Mouse (Mus musculus): ENCODE measurements around the gene Lca5.

The Lca5 gene

DNA sequence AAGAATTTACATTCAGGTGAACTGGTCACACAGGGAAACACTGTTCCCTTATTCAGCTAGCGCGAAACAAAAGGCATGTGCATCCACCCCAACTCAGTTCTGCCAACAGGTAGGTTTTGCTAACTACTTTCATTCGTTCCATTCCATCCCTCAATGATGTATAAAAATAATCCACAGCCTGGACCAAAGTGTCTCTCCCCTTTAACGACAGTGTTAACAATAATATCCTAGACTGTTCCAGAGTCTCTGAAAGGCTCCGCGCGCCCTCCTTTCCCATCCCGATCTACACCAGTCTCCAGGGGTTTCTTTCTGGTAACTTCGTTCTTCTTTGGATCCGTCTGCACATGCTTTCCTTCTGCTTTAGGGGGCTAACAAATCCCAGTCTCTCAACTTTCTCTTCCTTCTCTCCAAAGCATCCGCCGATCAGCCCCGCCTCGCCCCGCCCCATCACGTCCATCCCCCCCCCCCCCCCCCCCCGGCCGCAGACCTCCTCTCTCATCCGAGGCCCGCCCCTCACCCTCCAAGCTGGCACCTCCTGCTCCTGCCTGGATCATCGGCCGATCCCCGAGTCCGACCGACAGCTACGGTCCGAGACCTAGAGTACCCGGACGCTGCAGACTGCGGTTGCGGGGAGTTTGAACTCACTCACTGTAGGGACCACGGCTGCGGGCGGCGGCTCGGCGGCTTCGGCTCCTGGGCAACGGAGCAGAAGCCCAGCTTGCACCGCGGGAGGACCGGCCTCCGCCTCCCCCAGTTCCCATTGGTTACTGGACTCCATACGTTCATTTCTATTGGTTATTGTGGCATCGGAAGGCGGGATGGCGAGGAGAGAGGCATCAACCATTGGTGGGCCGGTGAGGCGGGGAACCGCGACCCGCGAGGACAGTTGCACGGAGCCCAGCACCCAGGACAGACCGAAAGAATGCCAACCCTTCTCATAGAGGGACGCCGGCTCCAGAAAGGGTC lies at the start of gene Lca5:
TSS of gene Lca5 (minus strand) at position 736 of the 966 bp plus-strand sequence.
- peak; percentile 95 for DNase-seq

DNA sequence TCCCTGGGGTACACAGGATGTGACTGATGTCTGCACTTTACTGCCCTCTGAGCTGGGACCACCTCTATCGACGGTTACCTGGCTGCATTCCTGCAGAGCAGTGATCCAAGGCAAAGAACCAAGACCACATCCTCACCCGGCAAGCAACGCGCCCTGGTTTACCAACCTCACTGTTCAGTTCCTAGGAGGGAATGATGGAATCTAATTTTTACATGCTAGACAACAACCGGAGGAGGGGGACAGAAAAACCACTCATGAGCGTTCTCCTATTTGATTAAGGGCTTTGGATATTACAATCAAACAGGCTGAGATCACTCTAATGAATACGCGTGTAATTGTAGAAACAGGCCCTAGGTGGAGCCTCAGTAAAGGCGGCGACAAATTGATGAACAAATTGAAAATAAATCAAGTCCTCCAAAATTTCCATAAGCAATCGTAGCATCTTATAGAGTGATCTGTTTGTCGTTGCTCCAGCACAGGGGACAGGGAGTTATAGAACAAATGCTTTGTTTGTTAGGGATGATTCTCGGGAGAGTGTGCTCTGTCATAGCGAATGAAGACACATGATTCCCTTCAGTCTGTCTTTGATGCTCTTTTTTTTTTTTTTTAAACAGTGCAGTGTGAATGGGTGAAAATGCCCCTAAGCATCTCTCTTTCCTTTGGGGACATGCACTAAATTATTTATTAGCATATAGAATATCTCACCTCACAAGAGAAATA lies 47.7 kb upstream of the Lca5 start:
- DNase-seq, result peak in 1 of 2 experiments; percentile 11

- DNase-seq, result no peak
Observed at GRCm38 (mm10) chr9:83487771-83488470, 47.0 kb upstream of the Lca5 start.

DNA sequence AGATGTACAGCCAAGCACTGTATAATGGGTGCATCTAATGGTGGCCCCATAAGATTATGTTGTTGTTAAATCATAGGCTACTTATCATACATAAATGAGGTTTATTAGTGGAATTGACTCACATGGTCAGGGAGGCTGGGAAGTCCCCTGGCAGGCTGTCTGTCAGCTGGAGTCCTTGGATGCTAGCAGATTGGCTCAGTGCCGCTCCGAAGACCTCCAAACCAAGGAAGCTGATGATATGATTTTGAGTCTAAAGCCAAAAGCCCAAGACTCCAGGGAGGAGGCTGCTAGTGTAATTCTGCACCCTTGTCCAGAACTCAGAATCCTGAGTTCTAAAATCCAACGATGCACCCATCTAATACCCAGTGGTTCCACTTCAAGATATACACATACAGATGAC lies 45.0 kb upstream of the Lca5 start:
- DNase-seq, result no peak

GRCm38 (mm10) chr9:83485357-83485756 lies 44.4 kb upstream of the Lca5 start:
- no peak for DNase-seq

DNA sequence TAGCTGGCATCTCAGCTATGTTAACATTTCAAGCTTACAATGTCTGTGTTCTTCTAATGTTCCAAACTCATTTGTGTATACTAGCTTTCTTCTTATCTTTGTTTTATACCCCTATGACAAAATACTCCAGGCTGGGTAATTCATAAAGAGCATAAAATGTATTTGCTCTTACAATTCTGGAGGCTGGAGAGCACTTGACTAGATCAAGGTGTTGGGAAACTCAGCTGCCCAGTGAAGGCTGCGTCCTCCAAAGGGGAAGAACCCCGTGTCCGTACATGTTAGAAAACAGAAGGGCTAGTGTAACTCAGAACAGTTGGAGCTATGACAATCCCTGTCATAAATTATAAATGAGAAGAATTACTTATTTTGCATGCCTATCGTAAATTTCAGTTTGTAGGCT lies 42.5 kb upstream of the Lca5 start:
- no peak for DNase-seq

- DNase-seq, result no peak
Observed at GRCm38 (mm10) chr9:83482176-83482949, 41.4 kb upstream of the Lca5 start.

DNA sequence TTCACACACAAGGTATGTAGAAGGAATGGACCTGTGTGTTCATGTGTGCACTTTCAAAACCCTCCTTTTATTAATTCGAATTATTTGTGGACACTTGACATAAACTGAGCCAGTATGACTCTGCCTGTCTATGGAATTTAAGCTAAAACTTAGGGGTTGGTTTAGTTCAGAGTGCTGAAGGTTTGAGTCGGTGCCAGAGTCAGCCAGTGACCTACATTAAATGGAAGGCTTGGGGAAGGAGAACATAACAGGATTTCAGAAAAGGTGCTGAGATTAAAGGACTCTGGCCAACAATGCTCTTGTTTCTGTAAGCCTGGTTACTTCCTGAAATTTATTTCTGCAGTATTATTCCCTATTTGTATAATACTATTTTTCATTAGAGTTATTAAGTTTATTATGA lies 28.9 kb upstream of the Lca5 start:
- DNase-seq, result no peak

- DNase-seq, result peak; percentile 52 to 57
Observed at GRCm38 (mm10) chr9:83447771-83448170, 6.8 kb upstream of the Lca5 start.

DNA sequence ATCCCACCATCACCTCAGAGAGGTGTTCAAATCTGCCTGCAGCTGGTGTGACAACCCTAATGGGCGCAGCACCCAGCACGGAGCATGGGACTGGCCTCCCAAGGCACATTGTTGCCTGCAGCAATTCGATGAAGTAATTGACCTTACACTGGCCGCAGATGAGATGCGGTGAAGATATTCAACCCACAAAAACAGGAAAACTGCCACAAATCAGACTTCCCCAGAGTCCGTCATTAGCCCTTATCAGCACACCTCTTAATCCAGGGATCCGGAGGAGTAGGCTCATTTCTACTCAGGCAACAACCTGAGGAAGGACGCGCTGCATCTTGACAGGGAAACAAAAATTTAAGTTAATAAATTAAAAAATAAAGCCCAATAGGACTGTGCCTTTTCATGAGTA lies 6.2 kb upstream of the Lca5 start:
- no peak for DNase-seq

DNA sequence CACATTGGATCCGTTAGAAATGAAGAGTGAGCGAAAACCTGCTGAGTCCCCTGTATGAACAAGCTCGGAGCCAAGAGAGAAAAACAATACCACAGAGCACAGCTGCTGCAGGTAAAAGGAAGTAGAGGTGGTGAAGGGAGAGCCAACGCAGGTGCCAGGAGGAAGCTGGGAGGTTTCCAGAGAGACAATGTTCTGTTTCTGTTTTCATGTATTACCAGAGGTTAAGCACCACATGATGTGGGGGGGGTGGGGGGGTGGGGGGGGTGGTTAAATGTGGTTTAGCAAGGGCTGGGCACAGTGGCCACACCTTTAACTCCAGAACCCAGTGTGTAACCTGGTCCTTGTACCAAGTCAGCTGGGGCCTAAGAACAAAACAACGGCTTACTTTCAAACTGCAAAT lies 3.3 kb downstream of the Lca5 start:
- DNase-seq, result no peak

DNA sequence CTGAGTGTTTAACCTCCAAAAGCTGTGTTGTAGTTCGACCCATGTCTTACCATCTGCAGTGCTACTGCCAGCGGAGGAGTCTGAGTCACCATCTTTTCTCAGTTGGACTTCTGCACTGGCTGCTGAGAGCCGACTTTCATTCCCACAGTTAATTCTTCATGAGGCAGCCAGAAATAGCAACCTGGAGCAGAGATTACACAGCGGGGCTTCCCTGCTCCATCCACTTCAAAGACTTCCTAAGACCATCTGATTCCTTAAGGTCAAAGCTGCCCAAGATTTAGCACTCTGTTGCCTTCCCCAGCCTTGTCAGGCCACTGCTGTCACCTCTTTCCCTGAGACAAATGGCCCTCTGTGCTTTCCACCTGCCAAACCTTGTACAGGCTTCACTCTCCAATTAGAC lies 6.4 kb downstream of the Lca5 start:
- DNase-seq, result no peak

DNA sequence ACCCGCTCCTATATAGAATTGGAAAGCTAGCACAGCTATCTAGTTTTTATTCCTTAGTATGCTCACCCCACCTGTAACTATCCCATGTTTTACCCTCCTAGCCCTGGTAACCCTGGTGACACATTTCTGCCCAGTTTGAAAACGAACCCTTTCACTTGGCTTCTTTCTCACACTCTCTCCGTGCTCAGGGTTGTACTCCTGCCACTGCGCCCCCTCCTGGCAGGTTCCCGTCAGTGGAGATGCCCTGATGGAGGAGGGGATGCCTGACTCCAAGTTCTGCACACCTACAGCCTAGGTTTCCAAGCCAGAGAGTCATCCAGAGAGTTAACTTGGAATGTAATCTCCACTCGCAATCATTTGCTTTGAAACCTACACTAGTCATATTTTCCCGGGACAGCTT lies 7.3 kb downstream of the Lca5 start:
- DNase-seq, result no peak

- DNase-seq, result no peak
Observed at GRCm38 (mm10) chr9:83427926-83428325, 13.0 kb downstream of the Lca5 start.

DNA sequence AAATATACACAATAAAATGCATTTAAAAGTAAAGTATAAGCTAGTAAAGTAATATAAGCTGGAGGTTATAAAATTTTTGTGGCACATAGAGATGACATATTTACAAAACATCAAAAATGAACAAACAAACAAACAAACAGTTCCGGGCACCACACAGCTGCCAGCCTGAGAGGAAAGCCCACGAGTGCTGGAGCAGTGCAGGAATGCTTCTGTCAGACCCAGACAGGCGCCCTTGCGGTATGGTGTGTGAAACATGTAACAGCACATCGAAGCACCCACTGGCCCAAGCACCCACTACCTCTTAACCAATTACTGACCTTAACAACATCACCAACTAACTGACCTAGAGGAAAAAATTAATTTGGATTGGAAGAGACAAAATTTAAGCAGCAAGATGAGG lies 22.0 kb downstream of the Lca5 start:
- no peak for DNase-seq

- DNase-seq, result peak in 1 of 2 experiments; percentile 21
Observed at GRCm38 (mm10) chr9:83413046-83413445, 27.9 kb downstream of the Lca5 start.

GRCm38 (mm10) chr9:83405150-83405549 lies 35.8 kb downstream of the Lca5 start:
- DNase-seq, result no peak

GRCm38 (mm10) chr9:83400783-83401182 lies 40.1 kb downstream of the Lca5 start:
- DNase-seq, result no peak

DNA sequence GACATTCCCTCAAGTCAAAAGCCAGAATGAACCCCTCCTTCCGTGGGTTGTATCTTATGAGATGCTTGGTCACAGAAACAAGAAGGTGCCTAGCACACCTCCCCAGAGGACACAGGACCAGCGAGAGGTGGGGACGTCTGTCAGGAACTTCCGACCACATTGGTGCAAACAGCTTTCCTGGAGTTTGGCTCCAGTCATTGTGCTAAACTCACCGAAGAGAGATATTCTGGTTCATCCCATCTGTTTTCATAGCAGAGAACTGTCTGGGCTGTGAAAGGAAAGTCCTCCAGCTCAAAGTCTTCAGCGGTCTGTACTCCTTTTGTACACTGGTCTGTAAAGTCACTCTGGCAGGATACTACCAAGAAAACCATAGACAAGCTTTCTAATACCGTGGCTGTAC lies 41.5 kb downstream of the Lca5 start:
- DNase-seq, result no peak

DNA sequence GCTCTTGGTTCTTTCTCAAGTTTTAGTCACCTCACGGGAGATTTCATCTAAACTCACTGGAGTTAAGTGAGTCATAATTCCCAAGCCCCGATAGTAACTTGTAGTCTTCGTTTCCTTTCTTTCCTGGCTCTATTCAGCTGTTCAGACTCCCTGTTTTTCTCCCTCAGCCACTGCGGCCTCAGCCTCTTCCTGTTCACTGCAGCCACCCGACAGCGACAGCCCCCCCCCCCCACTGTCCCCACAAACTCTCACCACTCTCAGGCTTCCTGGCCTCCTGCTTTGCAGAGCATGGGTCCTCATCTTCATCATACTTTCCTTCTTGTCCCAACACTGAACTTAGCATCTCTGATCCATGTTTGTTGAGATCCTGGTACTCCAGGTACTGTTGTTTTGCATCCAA lies 42.7 kb downstream of the Lca5 start:
- no peak for DNase-seq

DNA sequence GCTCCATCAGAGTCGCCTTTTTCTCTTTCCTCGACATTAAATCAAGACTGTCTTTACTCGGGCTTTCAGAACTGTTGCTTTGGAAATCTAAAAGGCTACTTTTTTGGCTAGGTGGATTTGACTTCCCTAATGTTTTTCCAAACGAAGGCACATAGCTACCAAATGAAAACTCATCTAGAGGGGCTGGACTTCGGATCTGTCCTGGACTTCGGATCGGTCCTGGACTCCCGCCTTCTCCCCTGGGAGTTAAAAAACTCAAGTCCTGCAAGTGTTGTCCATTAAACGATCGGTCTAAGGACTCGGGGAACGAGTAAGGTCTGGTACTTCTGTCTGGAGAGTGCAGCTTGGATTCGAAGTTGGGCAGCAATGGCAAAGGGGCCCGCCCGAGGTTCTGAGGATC lies 45.5 kb downstream of the Lca5 start:
- DNase-seq, result peak; percentile 19 to 29

- DNase-seq, result no peak
Observed at GRCm38 (mm10) chr9:83391996-83392395, 48.9 kb downstream of the Lca5 start.

- no peak for DNase-seq
Observed at GRCm38 (mm10) chr9:83389570-83389969, 51.4 kb downstream of the Lca5 start.
